Mouse (Mus musculus) G1E (cell line): ENCODE data around the gene Zfp219.

Experiments used
- CTCF ChIP-seq: IDR thresholded peaks from 2 replicates; pipeline ENCODE4 v1.5.1; 2012; ENCODE audit warnings: low read depth, low read length, inconsistent platforms, mixed read lengths
- GATA1 ChIP-seq: IDR thresholded peaks from 2 replicates; pipeline ENCODE4 v1.6.1; 2012; ENCODE audit warnings: borderline replicate concordance, low read length, inconsistent platforms, mixed read lengths
- TAL1 ChIP-seq: conservative IDR thresholded peaks from 2 replicates; pipeline ENCODE4 v1.6.1; 2012; ENCODE audit warnings: low read depth, low read length, inconsistent platforms, mixed read lengths

GRCm38 (mm10) chr14:52005141-52005540, 15.4 kb downstream of the Zfp219 start:
- TF ChIP-seq CTCF (no peak), TAL1 (no peak), GATA1 (no peak)
